Mouse (Mus musculus) spleen, postnatal 10 days (tissue): ENCODE data around the gene Kcnk10.
A peak's percentile ranks its signal among the peaks of the same experiment; 100 is the strongest.
"Not testable (repeated sequence)": the region's sequence is repeated elsewhere in the genome, so short reads cannot be mapped to it uniquely, and the experiment has no call there.

Experiments used
- DNase-seq, 2 experiments: peaks; one replicate each; pipeline ENCODE4 v3.0.0; 2021 to 2022; ENCODE audit warnings: low spot score in 2 of 2

The Kcnk10 gene

GRCm38 (mm10) chr12:98577861-98578360 is at the start of gene Kcnk10:
TSS of gene Kcnk10 (minus strand) at chr12:98578310.
- DNase-seq: peak in 1 of 2 experiments; percentile 69

GRCm38 (mm10) chr12:98627392-98628259 is 49.5 kb upstream of the Kcnk10 start, which contains the start of gene Spata7:
TSS of gene Spata7 (plus strand) at chr12:98628157.
- DNase-seq: peak; percentile 57 to 84

GRCm38 (mm10) chr12:98623266-98623665 is 45.2 kb upstream of the Kcnk10 start:
- DNase-seq: not testable (repeated sequence)

GRCm38 (mm10) chr12:98620922-98621321 is 42.8 kb upstream of the Kcnk10 start:
- DNase-seq: not testable (repeated sequence)

GRCm38 (mm10) chr12:98619496-98619895 is 41.4 kb upstream of the Kcnk10 start:
- DNase-seq: no peak

- no peak for DNase-seq
Observed at GRCm38 (mm10) chr12:98615746-98616145, 37.6 kb upstream of the Kcnk10 start.

GRCm38 (mm10) chr12:98614910-98615508 is 36.9 kb upstream of the Kcnk10 start:
- DNase-seq: no peak

- DNase-seq: no peak
Observed at GRCm38 (mm10) chr12:98610341-98610740, 32.2 kb upstream of the Kcnk10 start.

GRCm38 (mm10) chr12:98606595-98607290 is 28.6 kb upstream of the Kcnk10 start:
- peak in 1 of 2 experiments; percentile 33 for DNase-seq

GRCm38 (mm10) chr12:98605264-98605663 is 27.2 kb upstream of the Kcnk10 start:
- DNase-seq: no peak

GRCm38 (mm10) chr12:98602114-98602513 is 24.0 kb upstream of the Kcnk10 start:
- no peak for DNase-seq

- no peak for DNase-seq
Observed at GRCm38 (mm10) chr12:98600861-98601260, 22.8 kb upstream of the Kcnk10 start.

- DNase-seq: no peak
Observed at GRCm38 (mm10) chr12:98591016-98591415, 12.9 kb upstream of the Kcnk10 start.

- no peak for DNase-seq
Observed at GRCm38 (mm10) chr12:98588573-98588972, 10.5 kb upstream of the Kcnk10 start.

GRCm38 (mm10) chr12:98585302-98585701 is 7.2 kb upstream of the Kcnk10 start:
- peak in 1 of 2 experiments; percentile 29 for DNase-seq

GRCm38 (mm10) chr12:98575942-98576550 is 2.1 kb downstream of the Kcnk10 start:
- DNase-seq: no peak

GRCm38 (mm10) chr12:98575195-98575887 is 2.8 kb downstream of the Kcnk10 start:
- DNase-seq: no peak

GRCm38 (mm10) chr12:98574353-98575194 is 3.5 kb downstream of the Kcnk10 start:
- peak in 1 of 2 experiments; percentile 69 for DNase-seq

- DNase-seq: no peak
Observed at GRCm38 (mm10) chr12:98573317-98574270, 4.5 kb downstream of the Kcnk10 start.
